Mouse (Mus musculus) hindlimb bud, embryonic 11.5 days (tissue): ENCODE data around the gene Exoc3.

Source experiments
- DNase-seq: peaks from one replicate; pipeline ENCODE4 v3.0.0-alpha.2; 2012; ENCODE audit warnings: low read depth, low spot score; ENCODE audit errors: extremely low spot score

The Exoc3 gene

DNA sequence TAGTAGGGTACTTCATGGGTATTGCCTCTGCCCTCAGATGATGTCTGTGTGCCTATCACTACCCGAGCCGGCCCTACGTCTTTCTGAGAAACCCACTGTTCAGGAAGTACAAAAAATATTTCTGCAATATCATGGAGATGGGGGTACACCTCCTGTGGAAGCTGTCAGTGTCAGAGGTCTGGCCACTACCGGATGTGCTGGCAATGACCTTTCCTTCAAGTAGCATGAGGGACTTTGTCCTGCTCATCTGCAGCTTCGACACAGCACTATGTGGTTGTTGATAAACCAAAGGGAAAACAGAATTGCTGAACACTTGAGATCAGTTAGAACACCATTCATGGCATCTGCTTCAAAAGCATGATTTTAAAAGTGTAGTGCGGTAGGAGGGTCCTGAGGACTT, 67.7 kb downstream of the Exoc3 start:
- DNase-seq: no peak

DNA sequence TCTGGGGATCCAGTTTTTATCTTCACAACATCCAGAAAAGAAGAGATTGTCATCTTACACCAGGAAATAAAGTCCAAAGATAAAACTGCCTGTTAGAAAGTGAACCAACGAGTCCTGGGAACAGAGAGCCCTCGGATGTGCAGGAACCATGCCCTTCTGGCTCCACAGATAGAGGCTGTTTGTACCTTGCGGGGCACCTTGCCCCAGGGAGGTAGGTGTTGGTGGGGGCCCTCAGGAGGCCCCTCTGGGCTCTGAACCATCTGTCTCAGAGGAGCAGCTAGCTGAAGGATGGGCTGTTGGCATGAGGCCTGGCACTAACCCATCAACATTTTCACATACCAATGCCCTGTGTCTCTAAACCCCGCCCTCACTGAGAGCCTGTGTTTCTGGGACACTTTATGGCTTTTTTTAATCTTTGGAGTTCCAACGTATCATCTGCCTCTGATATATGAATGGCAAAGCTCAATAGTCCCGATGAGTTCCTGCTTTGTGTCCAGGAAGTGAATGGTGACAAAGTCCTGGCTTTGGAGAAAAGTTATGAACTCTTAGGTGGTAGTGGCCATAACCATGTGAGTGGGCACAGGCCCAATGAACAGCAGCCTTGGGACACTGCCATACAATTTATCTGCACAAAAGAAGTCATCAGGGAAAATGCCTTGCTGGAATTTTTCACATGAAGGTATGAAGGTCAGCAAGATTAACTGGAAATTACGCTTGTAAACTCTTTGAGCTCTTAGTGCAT, 69.5 kb downstream of the Exoc3 start:
- no peak for DNase-seq

DNA sequence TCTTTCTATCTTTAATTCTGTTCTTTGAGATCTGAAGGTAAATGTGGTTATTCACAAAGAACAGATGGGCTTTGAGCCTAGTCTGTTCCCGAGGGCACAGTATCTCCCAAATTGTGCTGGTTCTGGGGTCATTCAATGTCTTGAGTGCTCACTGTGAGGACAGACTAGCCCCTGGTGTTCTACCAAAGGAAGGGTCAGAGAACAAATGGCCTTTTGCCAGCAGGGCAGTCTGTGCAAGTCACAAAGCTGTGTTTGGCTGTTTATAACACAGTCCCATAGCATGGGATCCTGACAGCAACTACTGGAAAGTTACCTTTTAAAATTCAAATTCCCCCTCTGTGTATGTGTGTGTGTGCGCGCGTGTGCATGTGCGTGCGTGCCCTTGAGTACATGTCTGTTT, 78.6 kb downstream of the Exoc3 start:
- no peak for DNase-seq

DNA sequence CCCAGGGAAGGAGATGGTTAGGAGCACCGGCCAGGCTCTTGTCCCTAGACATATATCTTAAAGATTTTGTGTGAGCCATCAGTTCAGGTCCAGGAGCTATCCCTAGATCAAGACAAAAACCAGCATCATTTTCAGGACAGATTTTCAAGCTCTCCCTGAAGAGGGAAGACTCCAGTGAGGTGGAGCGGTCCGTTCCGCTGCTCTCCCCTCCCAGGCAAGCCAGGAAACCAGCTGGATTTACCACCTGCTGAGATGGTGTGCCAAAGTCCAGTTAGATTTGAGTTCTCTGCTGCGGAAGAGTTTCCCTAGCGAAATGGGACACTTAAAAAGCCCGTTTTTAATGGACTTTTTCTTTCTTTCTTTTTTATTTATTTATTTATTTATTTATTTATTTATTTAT, 81.0 kb downstream of the Exoc3 start:
- no peak for DNase-seq

GRCm38 (mm10) chr13:74122632-74123031, 85.9 kb downstream of the Exoc3 start:
- no peak for DNase-seq

DNA sequence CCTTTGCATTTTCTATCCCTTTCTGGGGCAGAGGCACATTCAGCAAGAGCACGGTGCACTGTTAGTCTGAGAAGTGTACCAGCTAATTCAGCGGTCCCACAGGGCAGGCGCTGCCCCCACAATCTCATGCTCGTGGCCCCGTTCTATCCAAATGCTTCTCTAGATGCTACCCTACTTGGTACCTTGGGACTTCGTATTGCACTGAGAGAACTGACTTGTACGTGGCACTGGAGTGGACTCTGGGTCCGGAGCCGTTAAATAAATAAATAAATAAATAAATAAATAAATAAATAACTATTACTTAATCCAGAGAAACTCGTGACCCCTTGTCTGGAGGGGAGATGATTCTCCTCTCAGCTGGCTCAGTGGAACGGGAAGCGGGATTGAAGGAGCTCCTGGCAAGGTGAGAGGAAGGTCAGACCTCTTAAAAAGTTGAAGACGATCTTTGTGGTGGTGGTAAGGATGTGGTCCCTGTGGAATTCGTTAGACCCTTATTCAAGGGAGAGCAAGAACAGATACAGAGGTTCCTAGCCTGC, 86.7 kb downstream of the Exoc3 start:
- no peak for DNase-seq

DNA sequence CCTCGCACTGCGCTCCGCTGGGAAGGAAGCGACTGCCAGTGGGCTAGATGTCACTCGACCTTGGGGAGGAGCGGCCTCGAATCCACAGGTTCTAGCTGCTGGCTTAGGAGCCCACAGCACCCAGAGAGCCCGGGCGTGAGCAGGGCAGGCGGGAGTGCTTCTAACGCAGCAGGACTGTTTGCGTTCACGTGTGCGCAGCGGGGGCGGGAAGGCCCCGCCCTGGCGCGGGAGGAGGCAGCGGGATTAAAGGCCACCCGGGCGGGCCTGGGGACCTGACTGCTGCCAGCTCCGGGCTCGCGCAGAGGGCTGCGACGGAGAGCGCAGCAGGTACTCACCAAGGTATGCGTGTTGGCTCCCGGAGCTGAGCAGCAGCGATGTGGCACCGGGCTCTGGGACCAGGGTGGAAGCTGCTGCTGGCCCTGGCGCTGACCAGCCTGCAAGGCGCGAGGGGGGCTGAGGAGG, 87.4 kb downstream of the Exoc3 start, which contains the start of gene Slc9a3:
TSS of gene Slc9a3 (plus strand) at position 317 of the 462 bp plus-strand sequence.
- DNase-seq: no peak
